Mouse (Mus musculus): ENCODE measurements at regions not wholly inside any gene's neighbourhood (a gene's known extent, or its start where the extent isn't known, plus 50 kb on each side); places are given as distances from the start of the nearest gene placed in this dataset.

- no peak for TF ChIP-seq CTCF (IDR thresholded peaks at IDR 0.05; ENCODE audit: low read depth)
- TF ChIP-seq EP300 (IDR thresholded peaks at IDR 0.05; ENCODE audit: low read depth) = no peak
Measured at GRCm38 (mm10) chr16:76438093-76438883, 64.7 kb upstream of the Nrip1 start.

All from heart, postnatal 0 days (tissue).